Mouse (Mus musculus) testis, adult 2 months (tissue): ENCODE measurements around the gene Dab2.

Experiments used
- CTCF ChIP-seq: fragments of 200-500 bp; IDR thresholded peaks from 2 replicates; pipeline ENCODE4 v1.5.1; 2012; ENCODE audit warnings: low read depth, mild to moderate bottlenecking, inconsistent platforms, low read length, moderate library complexity; ENCODE audit not compliant: control insufficient read depth, insufficient read depth, insufficient replicate concordance
- POLR2A ChIP-seq: fragments of 200-500 bp; IDR thresholded peaks from 2 replicates; pipeline ENCODE4 v1.6.1; 2012; ENCODE audit warnings: low read depth, mild to moderate bottlenecking, inconsistent platforms, low read length, moderate library complexity; ENCODE audit not compliant: control insufficient read depth

DNA sequence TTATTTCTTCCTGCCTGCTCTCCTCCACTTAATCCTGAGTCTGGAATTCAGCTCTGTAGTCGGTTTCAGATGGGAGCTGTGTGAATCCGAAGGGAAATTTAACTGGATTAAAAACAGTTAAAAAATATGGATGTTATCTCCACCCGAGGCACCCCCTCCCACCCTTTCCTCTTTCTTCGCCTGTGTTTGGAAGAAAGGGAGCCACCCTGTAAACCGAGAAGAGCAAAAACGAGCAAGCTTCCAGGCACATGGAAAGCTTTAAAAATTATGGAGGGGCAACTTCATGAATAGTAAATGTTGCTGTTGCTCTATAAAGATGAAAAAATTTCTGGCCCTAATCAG, 88.1 kb downstream of the Dab2 start:
- no peak for TF ChIP-seq POLR2A
- no peak for TF ChIP-seq CTCF
